Mouse (Mus musculus) spleen, postnatal 4 days (tissue): ENCODE data around the gene Casr.

Experiments used
- DNase-seq, 2 experiments: peaks; one replicate each; pipeline ENCODE4 v3.0.0; 2022; ENCODE audit warnings: low spot score in 2 of 2

The Casr gene

GRCm38 (mm10) chr16:36561386-36562338 is at the start of gene Casr:
Casr (minus strand) TSS chr16:36562141.
- no peak for DNase-seq

GRCm38 (mm10) chr16:36602632-36603031 is 40.7 kb upstream of the Casr start:
- no peak for DNase-seq

- DNase-seq, result no peak
These were observed 36.3 kb upstream of the Casr start for GRCm38 (mm10) chr16:36598265-36598664.

- DNase-seq, result no peak
These were observed 34.9 kb upstream of the Casr start for GRCm38 (mm10) chr16:36596671-36597410.

- no peak for DNase-seq
These were observed 28.0 kb upstream of the Casr start for GRCm38 (mm10) chr16:36589898-36590297.

GRCm38 (mm10) chr16:36587971-36588370 is 26.0 kb upstream of the Casr start:
- no peak for DNase-seq

GRCm38 (mm10) chr16:36582073-36582472 is 20.1 kb upstream of the Casr start:
- DNase-seq, result no peak

GRCm38 (mm10) chr16:36571942-36572341 is 10.0 kb upstream of the Casr start:
- DNase-seq, result no peak

GRCm38 (mm10) chr16:36559573-36559972 is 2.4 kb downstream of the Casr start:
- no peak for DNase-seq

- DNase-seq, result no peak
These were observed 6.2 kb downstream of the Casr start for GRCm38 (mm10) chr16:36555672-36556165.

- DNase-seq, result no peak
These were observed 8.3 kb downstream of the Casr start for GRCm38 (mm10) chr16:36553624-36554023.

GRCm38 (mm10) chr16:36545333-36545732 is 16.6 kb downstream of the Casr start:
- DNase-seq, result no peak

GRCm38 (mm10) chr16:36543091-36543490 is 18.9 kb downstream of the Casr start:
- no peak for DNase-seq

GRCm38 (mm10) chr16:36540834-36541233 is 21.1 kb downstream of the Casr start:
- DNase-seq, result no peak

- DNase-seq, result no peak
These were observed 28.8 kb downstream of the Casr start for GRCm38 (mm10) chr16:36532981-36533687.

- DNase-seq, result no peak
These were observed 29.9 kb downstream of the Casr start for GRCm38 (mm10) chr16:36532046-36532445.

GRCm38 (mm10) chr16:36531630-36532029 is 30.3 kb downstream of the Casr start:
- DNase-seq, result no peak

- no peak for DNase-seq
These were observed 31.1 kb downstream of the Casr start for GRCm38 (mm10) chr16:36530566-36531552.

- no peak for DNase-seq
These were observed 33.1 kb downstream of the Casr start for GRCm38 (mm10) chr16:36528822-36529221.

- DNase-seq, result no peak
These were observed 35.2 kb downstream of the Casr start for GRCm38 (mm10) chr16:36526596-36527282.
